Mouse (Mus musculus): ENCODE measurements around the gene Uqcrh. TPM values are rescaled to one million over a fixed set of nuclear protein-coding genes. Genes with fewer than 3 reads are reported as not detected.

Gene Uqcrh
- polyA plus RNA-seq, 1 experiment from 2014 or later: 378 TPM

DNA sequence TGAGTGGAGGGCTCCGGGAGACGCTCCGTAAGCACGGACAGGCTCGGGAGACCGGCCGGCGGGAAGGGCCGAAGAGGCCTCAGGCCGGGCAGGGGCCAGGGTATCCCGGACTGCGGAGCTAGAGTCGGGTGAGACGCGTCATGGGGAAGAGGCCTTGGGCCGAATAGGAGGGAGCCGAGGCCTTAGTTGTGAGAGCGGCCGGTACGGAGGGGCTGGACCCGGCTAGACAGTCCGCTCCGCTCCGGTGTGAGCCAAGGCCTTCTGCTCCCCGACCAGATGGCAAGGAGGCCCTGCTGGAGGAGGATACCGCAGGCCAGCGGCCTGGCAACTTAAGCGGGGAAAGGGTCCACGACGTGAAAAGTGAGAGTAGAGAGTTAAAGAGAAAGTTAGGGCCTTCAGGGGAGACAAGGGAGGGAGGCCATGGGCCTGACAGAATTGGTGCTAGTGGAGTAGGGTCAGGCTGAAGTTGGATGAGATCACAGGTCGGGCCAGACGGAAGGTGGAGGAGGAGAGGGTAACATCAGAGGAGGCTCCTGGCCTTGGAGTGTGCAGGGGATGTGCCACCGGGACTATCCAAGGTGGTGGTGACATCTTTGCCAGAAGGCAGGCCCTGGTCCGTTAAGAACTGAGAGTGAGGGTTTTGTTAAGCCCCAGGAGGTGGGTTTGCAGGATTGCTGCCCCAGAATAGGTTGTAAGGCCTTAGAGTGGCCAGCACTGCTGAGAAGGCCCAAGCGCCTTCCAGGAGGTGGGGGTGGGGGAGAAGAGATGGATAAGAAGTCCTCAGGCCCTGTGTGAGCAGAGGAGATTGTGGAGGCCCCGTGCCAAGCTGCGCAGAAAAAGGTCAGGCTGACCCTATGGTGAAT, 1.7 kb upstream of the Uqcrh start:
- WGBS: 2% methylated on average over 37 of the region's 37 CpGs
- ATAC-seq (ENCODE audit: low FRiP score, low read depth): peak; percentile 37; the same call in 1 of the 2 replicates
- Histone ChIP-seq H3K36me3 (peaks cover 19% of the 10 kb centered on the region), H3K4me2 (replicated peaks) (peak overlapping the region; percentile 84), H3K9ac (peak overlapping the region; percentile 98), H3K4me3 (peak overlapping the region; percentile 98), H3K27me3 (replicated peaks) (no peaks in the 10 kb centered on the region), H3K9me3 (no peaks in the 10 kb centered on the region), H3K4me1 (peaks cover 33% of the 10 kb centered on the region), H3K27ac (peak overlapping the region; percentile 94)

DNA sequence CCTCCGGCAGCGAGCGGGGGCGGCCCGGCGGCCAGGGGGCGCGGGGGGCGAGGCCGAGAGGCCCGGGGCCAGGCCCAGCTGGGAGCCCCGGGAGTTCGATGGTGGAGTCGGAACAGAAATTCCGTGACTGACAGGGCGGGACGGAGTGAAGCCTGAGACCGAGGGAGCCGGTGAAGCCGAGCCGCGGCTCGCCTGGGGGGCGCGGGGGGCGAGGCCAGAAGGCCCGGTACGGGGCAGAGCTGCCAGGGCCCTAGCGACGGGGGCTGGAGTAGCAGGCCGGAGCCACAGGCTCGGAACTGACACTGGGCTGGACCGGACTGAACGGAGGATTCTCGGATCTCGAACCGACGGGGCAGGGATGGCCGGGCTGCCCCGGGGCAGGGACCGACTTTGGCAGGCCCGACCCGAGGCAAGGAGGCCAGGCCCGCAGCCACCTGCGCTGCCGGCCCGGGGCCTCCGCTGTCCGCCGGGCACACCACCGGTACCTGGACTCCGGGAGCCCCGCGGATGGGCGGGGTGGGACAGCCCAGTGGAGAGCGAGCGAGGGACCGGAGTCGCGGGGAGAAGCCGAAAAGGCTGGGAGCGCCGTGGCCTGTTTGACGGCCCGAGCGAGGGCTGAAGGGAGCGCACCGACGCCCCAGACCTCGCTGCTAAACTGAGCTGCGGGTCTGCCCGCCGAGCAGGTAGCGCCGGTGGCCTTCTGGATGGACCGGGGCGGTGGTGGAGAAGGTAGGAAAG, 929 bp upstream of the Uqcrh start:
- H3K36me3 ChIP-seq: peaks cover 11% of the 10 kb centered on the region
- WGBS: under 1% methylated on average over 76 of the region's 77 CpGs
- peak; percentile 80 for ATAC-seq (ENCODE audit: low FRiP score, low read depth)

DNA sequence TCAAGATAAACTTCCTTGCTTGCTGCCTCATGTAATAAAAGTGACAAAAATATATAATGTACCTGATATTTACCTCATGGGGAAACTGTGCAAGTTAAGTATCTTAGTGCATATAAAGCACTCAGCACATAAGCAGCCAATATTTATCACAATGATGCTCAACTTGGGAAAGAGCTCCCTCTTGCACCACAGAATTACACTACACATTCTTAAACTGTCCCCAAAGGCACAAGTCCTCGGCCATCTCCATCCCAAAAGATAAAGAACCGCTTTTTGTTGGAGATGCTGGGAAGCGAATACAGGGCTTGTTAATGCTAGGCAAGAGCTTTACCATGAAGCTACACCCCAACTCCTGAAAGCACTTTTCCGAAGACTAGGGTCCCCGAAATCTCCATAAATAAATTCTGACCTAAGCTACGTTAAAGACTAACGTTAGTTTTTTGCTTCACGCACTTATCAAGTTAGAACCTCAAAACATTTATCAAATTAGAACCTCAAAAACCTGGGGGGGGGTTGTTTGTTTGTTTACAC, 661 bp downstream of the Uqcrh start:
- H3K9me3 ChIP-seq: no peaks in the 10 kb centered on the region
- 2% methylated on average over 8 of the region's 8 CpGs for WGBS
- ATAC-seq (ENCODE audit: low FRiP score, low read depth): no peak
- peaks cover 33% of the 10 kb centered on the region for H3K4me1 ChIP-seq
- peak overlapping the region; percentile 57 for H3K9ac ChIP-seq
- no peak overlapping the region for H3K27ac ChIP-seq
- no peaks in the 10 kb centered on the region for H3K27me3 ChIP-seq (replicated peaks)
- H3K36me3 ChIP-seq: peaks cover 13% of the 10 kb centered on the region
- H3K4me3 ChIP-seq: peak overlapping the region; percentile 98
- H3K4me2 ChIP-seq (replicated peaks): peak overlapping the region; percentile 84

More for the DNA sequence above, 929 bp upstream of the Uqcrh start:
- Histone ChIP-seq H3K27me3 (replicated peaks) (no peaks in the 10 kb centered on the region), H3K9me3 (no peaks in the 10 kb centered on the region), H3K4me1 (peaks cover 33% of the 10 kb centered on the region), H3K4me2 (replicated peaks) (peak overlapping the region; percentile 84), H3K9ac (peak overlapping the region; percentile 98), H3K4me3 (peak overlapping the region; percentile 98), H3K27ac (peak overlapping the region; percentile 94)

DNA sequence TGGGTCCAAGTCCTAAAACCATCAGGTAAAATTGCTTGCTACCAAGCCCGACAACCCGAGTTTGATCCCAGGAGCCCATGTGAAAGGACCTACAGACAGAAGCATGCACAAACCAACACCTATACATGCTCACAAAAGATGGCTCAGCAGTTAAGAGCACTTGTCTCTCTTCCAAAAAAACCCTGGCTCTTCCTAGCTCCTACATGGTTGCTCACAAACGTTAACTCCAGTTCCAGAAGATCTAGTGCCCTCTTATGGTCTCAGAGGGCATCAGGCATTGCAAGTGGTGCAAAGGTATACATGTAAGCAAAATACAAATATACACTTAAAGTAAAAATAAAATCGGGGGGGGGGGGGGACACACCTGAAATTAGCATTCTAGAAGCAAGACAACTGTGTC, 1.7 kb downstream of the Uqcrh start:
- Histone ChIP-seq H3K27me3 (replicated peaks) (no peaks in the 10 kb centered on the region), H3K4me2 (replicated peaks) (peak overlapping the region; percentile 24; the same call in 1 of the 2 replicates), H3K27ac (no peak overlapping the region), H3K36me3 (peaks cover 23% of the 10 kb centered on the region), H3K4me1 (peaks cover 33% of the 10 kb centered on the region), H3K9me3 (no peaks in the 10 kb centered on the region), H3K4me3 (no peak overlapping the region), H3K9ac (no peak overlapping the region)
- WGBS: 64% methylated on average over 4 of the region's 4 CpGs
- ATAC-seq (ENCODE audit: low FRiP score, low read depth): no peak

DNA sequence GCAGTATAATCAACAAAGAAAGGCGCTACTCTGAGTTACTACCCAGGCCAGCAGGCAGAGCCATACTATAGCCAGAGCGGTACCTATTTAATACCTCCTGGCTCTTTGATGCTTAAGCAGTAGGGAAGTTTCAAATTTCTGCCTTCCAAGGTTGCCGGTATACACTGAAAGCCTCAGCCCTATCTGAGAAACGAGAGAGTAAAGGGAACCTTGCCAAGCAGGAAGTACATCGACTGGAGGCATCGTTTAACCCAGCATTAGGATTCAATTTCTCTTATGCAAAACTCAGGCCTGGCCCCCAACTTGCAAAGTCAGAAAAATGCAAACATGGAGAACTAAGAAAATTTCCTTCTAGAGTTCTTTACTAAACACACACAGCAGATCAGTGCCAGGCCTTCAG, 4.8 kb downstream of the Uqcrh start:
- Histone ChIP-seq H3K9me3 (no peaks in the 10 kb centered on the region), H3K4me2 (replicated peaks) (no peak overlapping the region), H3K4me3 (no peak overlapping the region), H3K36me3 (peaks cover 49% of the 10 kb centered on the region), H3K27me3 (replicated peaks) (no peaks in the 10 kb centered on the region), H3K4me1 (peaks cover 18% of the 10 kb centered on the region), H3K27ac (no peak overlapping the region), H3K9ac (no peak overlapping the region)
- WGBS: 92% methylated on average over 6 of the region's 6 CpGs
- no peak for ATAC-seq (ENCODE audit: low FRiP score, low read depth)

DNA sequence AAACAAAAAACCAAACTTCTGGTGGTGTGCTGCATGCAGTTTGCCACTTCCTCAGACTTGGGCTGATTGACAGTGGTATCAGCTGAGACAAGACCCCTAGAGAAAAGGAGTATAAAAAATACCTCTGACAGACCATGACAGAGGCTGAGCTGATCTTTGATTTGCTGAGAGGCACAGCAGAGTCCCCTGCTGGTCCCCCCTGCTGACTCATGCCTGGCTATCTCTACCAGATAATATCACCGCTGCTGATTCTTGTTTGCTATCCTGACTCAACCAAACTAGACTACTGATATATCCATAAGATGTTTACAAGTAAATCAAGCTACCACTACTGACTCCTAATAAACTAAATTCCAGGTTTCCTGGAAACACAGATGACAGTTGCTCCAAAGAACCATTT, 11.0 kb downstream of the Uqcrh start:
- WGBS: 56% methylated on average over 1 of the region's 1 CpGs
- H3K27me3 ChIP-seq (replicated peaks): no peaks in the 10 kb centered on the region
- H3K27ac ChIP-seq: no peak overlapping the region
- no peak overlapping the region for H3K4me3 ChIP-seq
- ATAC-seq (ENCODE audit: low FRiP score, low read depth): no peak
- H3K36me3 ChIP-seq: peaks cover 33% of the 10 kb centered on the region
- H3K4me1 ChIP-seq: no peaks in the 10 kb centered on the region
- no peak overlapping the region for H3K9ac ChIP-seq
- no peaks in the 10 kb centered on the region for H3K9me3 ChIP-seq
- no peak overlapping the region for H3K4me2 ChIP-seq (replicated peaks)

DNA sequence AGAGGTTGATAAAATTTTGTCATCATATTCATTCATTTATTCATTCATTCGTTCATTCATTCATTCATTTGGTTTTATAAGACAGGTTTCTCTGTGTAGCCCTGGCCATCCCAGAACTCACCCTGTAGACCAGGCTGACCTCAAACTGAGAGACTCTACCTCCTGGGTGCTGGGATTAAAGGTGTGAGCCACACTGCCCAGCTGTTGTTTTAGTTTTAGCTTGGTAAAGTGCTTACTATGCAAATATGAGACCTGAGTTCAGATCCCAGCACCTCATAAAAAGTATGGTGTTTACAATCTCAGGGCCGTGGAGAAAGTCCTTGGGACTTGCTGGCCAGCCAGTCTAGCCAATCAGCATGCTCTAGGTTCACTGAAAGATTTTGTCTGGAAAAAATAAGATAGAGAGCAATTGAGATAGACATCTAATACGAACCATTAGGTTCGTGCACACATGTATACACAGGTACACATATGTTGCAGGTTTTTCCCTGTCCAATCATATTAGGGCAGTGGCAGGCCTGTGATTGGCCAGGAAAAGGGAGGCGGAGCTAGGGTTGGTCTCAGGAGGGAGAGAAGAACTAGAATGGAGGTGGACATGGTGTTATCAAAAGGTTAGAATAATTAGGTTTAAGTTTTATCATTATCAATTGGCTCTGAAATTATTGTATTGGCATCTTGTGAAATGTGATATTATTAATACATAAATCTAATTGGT, 15.7 kb downstream of the Uqcrh start:
- Histone ChIP-seq H3K9ac (no peak overlapping the region), H3K4me1 (no peaks in the 10 kb centered on the region), H3K27ac (no peak overlapping the region), H3K36me3 (no peaks in the 10 kb centered on the region), H3K27me3 (replicated peaks) (no peaks in the 10 kb centered on the region), H3K9me3 (no peaks in the 10 kb centered on the region), H3K4me2 (replicated peaks) (no peak overlapping the region), H3K4me3 (no peak overlapping the region)
- no peak for ATAC-seq (ENCODE audit: low FRiP score, low read depth)
- 84% methylated on average over 5 of the region's 5 CpGs for WGBS

DNA sequence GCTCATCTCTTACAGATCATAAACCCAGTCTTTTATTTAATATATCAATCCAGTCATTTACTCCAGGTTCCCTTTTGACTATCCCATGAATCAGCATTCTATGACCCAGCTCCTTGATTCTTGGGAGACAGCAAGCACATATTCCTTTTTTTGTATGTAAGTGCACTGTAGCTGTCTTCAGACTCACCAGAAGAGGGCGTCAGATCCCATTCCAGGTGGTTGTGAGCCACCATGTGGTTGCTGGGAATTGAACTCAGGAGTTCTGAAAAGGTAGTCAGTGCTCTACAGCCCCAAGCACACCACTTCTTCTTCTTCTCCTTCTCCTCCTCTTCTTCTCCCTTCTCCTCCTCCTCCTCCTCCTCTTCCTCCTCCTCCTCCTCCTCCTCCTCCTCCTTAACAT, 17.3 kb downstream of the Uqcrh start:
- no peak for ATAC-seq (ENCODE audit: low FRiP score, low read depth)
- H3K27me3 ChIP-seq (replicated peaks): no peaks in the 10 kb centered on the region
- H3K36me3 ChIP-seq: no peaks in the 10 kb centered on the region
- no peak overlapping the region for H3K27ac ChIP-seq
- no peak overlapping the region for H3K4me2 ChIP-seq (replicated peaks)
- no peak overlapping the region for H3K9ac ChIP-seq
- H3K9me3 ChIP-seq: no peaks in the 10 kb centered on the region
- H3K4me3 ChIP-seq: no peak overlapping the region
- peaks cover 6% of the 10 kb centered on the region; the same call in 1 of the 2 replicates for H3K4me1 ChIP-seq
- WGBS: 6% methylated on average over 1 of the region's 1 CpGs

DNA sequence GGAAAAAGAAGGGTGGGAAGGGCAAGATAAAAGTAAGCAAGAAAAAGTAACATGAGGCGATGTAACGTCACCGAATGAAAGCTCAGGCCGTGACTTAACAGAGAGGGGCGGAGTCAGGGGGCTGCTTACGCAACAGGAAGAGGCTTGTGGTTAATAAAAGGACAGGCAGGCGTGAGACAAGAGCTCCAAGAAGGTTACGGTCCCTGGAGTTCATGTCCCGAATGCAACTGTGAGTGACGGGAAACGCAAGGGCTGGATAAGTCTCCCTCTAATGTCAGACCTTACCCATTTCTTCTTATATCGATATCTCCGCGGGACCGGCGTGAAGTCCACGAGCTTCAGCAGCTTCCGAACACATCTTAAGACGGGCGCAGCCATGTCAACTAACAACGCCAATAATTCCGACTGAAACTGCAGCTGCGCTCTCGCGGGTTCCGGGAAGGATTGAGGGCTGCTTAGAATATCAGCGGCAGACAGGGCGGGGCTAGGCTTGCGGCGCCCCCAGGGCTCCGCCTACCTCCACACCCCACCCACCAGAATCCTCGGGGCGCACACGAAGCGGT, 21.4 kb downstream of the Uqcrh start, which contains the start of gene Nsun4:
Gene Nsun4, minus strand, starts transcription at position 478 of the 563 bp plus-strand sequence.
- H3K27ac ChIP-seq: peak within 1 kb of the TSS; percentile 48
- peak within 1 kb of the TSS; percentile 46 for H3K4me3 ChIP-seq
- H3K4me1 ChIP-seq: peaks cover 10% of the 10 kb centered on the region; the same call in 1 of the 2 replicates
- no peaks in the 10 kb centered on the region for H3K27me3 ChIP-seq (replicated peaks)
- peak within 1 kb of the TSS; percentile 82 for H3K4me2 ChIP-seq (replicated peaks)
- H3K36me3 ChIP-seq: no peaks in the 10 kb centered on the region
- no peaks in the 10 kb centered on the region for H3K9me3 ChIP-seq
- peak; percentile 93 for ATAC-seq (ENCODE audit: low FRiP score, low read depth)
- WGBS: under 1% methylated on average over 35 of the region's 35 CpGs
- H3K9ac ChIP-seq: peak within 1 kb of the TSS; percentile 52

GRCm38 (mm10) chr4:116052526-116053293, 22.2 kb downstream of the Uqcrh start:
- peak overlapping the region; percentile 82 for H3K4me2 ChIP-seq (replicated peaks)
- WGBS: 10% methylated on average over 22 of the region's 22 CpGs

DNA sequence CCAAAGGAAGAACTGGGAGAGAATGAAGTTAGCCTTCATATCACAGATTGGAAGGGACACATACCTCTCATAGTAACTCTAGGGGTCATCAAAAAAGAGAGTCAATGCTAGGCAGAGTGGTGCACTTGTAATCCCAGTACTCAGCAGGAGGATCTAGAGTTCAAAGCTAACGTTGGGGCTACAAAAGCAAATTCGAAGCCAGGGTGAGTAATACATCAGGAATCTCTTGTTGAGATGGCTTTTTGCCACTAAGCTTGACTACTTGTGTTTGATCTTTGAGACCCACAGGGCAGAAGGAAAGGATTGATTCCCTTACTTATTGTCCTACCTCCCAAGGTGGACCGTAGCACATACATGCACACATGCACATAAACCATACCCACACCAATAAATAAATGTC, 25.7 kb downstream of the Uqcrh start:
- H3K36me3 ChIP-seq: peaks cover 5% of the 10 kb centered on the region; the same call in 1 of the 2 replicates
- H3K9ac ChIP-seq: no peak overlapping the region
- H3K4me2 ChIP-seq (replicated peaks): no peak overlapping the region
- no peaks in the 10 kb centered on the region for H3K27me3 ChIP-seq (replicated peaks)
- peaks cover 10% of the 10 kb centered on the region; the same call in 1 of the 2 replicates for H3K4me1 ChIP-seq
- no peak overlapping the region for H3K27ac ChIP-seq
- no peak for ATAC-seq (ENCODE audit: low FRiP score, low read depth)
- H3K9me3 ChIP-seq: no peaks in the 10 kb centered on the region
- no peak overlapping the region for H3K4me3 ChIP-seq
- WGBS: 89% methylated on average over 3 of the region's 3 CpGs

More at GRCm38 (mm10) chr4:116052526-116053293, 22.2 kb downstream of the Uqcrh start:
- peaks cover 5% of the 10 kb centered on the region; the same call in 1 of the 2 replicates for H3K36me3 ChIP-seq
- H3K27me3 ChIP-seq (replicated peaks): no peaks in the 10 kb centered on the region
- H3K4me1 ChIP-seq: peaks cover 10% of the 10 kb centered on the region; the same call in 1 of the 2 replicates
- H3K4me3 ChIP-seq: peak overlapping the region; percentile 46
- peak overlapping the region; percentile 52 for H3K9ac ChIP-seq
- no peaks in the 10 kb centered on the region for H3K9me3 ChIP-seq
- no peak overlapping the region for H3K27ac ChIP-seq
- ATAC-seq (ENCODE audit: low FRiP score, low read depth): peak; percentile 46

All from neural tube, embryonic 12.5 days (tissue).